Mouse (Mus musculus) cerebellum, postnatal 14 days (tissue): Measurements from ENCODE around the gene Trim15.
"Not testable (repeated sequence)": the region's sequence is repeated elsewhere in the genome, so short reads cannot be mapped to it uniquely, and the experiment has no call there.

ENCODE experiments used
- DNase-seq, 2 experiments: peaks; one replicate each; pipeline ENCODE4 v3.0.0; 2021; ENCODE audit warnings: mixed read lengths in 2 of 2

The Trim15 gene

DNA sequence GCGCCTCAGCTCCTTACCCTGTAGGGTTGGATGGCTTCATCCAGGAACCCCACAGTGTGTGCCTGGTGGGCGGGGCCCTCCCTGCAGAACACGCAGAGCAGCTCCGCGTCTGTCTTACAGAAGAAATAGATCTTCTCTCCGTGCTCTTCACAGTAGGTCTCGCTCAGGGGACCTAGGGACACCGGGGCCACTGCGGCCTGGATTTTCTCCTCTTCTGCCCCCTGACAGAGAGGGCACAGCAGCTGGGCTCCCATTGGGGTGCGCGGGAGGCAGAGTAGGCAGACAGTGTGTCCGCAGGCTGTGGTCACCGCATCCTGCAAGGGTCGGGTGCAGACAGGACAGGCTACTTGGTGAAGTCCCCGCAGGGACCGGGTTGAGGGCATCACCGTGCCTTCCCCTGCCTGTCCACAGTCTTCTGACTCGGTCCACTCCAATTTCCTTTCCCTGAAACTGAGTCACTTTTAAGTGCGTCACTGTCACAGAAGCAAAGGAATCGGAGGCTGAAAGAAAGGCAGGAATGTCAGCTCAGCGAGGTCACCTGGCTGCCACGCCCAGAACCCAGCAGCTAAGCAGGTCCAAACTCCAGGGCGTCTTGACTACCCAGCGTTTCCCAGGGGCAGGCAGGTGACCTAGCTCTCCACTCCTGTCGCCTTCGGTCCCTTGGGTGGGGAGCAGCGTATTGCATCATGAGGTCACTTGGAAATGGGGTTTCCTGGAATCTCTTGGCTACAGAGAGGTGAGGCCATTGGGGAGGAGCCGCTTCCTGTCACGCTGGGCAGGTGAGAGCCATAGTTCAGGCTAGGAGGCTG is at the start of gene Trim15:
TSS of gene Trim15 (minus strand) at position 492 of the 809 bp plus-strand sequence.
- no peak for DNase-seq

DNA sequence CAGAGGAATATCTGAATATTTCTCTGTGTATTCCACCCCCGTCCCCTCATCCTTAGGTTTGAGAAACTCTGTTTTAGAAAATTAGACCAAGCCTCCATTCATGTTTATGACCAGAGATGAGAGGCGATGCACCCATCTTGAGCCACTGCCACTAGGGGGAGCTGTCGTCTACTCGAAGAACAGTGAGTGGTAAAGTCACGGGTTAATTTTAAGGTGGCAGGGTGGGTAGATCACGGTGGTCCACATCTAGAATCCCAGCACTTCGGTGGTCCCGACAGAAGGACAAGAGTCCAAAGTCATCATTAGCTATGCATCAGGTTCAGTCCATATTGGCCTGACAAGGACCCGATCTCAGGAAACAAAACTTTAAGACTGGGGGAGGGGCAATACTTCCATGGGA is 48.1 kb upstream of the Trim15 start:
- DNase-seq = peak; percentile 77 to 88

DNA sequence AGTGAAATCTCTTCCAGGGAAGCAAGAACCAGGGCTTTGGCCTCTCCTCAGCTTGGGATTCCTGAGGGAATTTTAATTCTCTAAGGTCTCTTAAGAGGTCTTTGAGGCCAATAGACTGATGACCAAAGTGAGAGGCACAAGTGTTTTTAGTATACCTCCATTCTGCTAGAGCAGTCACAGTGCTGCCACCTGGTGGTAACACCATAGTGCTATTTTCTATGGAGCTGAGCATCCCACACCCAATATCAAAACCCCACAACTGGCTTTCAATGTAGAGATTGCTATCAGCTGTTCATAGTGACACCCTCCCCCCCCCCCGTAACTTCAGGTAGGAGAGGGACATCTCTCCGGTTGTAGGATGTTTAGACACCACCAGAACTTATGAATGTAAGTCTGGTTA is 47.1 kb upstream of the Trim15 start:
- DNase-seq = peak; percentile 87 to 93

GRCm38 (mm10) chr17:36912031-36912430 is 45.0 kb upstream of the Trim15 start:
- no peak for DNase-seq

DNA sequence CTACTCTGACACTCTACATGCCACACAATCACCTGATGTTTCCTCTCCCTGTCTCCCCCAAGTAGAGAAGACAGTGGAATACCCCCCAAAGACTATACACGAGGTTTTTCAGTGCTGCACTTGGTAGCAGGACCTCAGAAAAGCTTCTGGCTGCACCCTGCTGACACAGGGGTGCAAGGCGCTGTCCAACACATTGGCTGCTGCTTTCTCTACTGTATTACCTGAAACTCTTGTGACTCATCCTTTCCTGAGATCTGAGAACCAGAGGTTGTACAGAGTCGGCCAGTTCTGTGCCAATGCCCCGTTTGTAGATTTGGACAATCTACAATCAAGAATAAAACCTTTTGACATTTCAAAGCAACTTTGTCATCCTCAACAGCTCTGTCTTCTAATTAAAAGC is 42.8 kb upstream of the Trim15 start:
- no peak for DNase-seq

- no peak for DNase-seq
Measured at GRCm38 (mm10) chr17:36908235-36908634, 41.2 kb upstream of the Trim15 start.

- DNase-seq = no peak
Measured at GRCm38 (mm10) chr17:36903651-36904050, 36.6 kb upstream of the Trim15 start.

DNA sequence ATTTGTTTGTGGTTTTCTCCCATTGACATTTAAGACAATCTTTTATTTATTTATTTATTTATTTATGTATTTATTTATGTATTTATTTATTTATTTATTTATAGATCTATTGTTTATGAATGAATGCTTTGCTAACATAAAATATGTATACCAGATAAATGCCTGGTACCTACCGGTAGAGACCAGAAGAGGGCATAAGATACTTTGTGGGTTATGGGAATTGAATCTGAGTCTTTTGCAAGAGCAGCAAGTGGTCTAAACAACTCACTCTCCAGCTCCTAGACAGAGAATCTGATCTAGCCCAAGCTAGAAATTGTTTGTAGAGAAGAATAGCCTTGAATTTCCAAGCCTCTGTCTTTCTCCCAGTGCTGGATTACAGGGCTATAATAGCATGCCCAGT is 33.7 kb upstream of the Trim15 start:
- no peak for DNase-seq

GRCm38 (mm10) chr17:36900001-36900400 is 33.0 kb upstream of the Trim15 start:
- DNase-seq = no peak

DNA sequence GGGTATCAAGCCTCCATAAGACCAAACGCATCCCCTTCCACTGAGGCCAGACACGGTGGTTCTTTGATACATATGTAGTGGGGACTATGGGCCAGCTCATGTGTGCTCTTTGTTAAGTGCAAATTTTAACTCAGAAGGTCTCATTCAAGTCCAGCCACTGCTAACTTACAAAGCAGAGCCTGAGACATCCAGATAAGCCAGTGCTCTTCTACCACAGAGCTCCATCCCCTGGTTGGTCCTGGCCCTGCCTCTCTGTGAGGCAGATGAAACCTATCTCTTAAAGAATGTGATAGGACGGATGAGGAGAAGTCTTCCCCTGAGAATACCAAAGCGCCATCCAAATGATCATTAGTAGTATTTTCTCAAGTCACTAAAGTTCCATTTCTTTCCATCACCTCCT is 32.4 kb upstream of the Trim15 start:
- DNase-seq = no peak

GRCm38 (mm10) chr17:36897552-36898205 is 30.7 kb upstream of the Trim15 start, which contains the start of gene Trim31:
Gene Trim31, plus strand, starts transcription at chr17:36898118.
- DNase-seq = no peak

GRCm38 (mm10) chr17:36897065-36897464 is 30.1 kb upstream of the Trim15 start:
- DNase-seq = no peak

DNA sequence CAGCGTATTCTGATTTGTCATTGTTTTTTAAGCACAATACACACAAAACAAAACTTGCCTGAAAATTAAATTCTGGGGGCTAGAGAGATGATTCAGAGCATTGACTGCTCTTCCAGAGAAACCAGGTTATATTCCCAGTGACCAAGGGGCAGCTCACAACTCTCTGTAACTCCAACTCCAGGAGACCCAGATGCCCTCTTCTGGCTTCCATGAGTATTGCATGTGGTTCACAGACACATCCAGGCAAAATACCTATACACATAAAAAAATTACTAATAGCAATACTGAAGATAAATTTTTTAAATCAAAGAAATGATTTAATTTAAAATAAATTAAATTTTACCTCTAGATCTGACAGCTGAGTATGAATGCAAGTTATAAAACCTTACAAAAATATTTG is 29.6 kb upstream of the Trim15 start:
- peak; percentile 58 to 72 for DNase-seq

DNA sequence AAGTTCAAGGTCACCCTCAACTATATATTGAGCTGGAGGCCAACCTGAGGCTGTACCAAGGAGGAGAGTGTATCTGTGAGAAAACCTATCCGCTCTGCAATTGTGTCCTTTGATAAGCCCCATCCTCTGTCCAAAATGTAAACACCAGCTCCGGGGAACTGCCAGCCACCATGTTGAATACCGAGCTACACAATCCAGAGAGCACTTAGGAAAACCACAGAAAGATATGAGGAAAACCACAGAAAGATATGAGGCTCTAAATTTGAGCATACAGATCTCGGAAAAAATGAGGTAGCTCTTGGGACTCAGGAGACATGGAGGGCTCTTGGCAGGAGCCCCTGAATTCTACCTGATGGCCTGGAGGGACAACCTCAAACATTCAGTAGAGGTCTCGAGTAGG is 26.4 kb upstream of the Trim15 start:
- no peak for DNase-seq

DNA sequence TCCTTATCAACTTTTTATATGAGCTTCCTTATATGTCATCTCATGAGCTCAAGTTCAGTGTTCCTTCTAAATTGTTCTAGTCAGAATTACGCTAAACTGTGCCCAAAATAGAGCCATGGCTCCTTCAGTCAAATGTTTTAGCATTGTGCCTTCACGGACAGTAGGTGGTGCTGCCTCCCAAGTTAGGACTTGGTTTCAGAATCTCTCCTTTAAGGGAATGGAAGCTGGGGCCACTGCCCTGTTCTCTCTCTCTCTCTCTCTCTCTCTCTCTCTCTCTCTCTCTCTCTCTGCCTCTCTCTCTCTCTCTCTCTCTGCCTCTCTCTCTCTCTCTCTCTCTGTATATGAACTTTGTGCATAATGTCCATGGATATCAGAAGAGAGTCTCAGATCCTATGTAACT is 25.4 kb upstream of the Trim15 start:
- peak; percentile 56 to 62 for DNase-seq

GRCm38 (mm10) chr17:36891496-36891895 is 24.5 kb upstream of the Trim15 start:
- not testable (repeated sequence) for DNase-seq

GRCm38 (mm10) chr17:36890073-36890903 is 23.3 kb upstream of the Trim15 start, which contains the start of gene Trim40:
Gene Trim40, minus strand, starts transcription at chr17:36890123.
- DNase-seq = no peak

DNA sequence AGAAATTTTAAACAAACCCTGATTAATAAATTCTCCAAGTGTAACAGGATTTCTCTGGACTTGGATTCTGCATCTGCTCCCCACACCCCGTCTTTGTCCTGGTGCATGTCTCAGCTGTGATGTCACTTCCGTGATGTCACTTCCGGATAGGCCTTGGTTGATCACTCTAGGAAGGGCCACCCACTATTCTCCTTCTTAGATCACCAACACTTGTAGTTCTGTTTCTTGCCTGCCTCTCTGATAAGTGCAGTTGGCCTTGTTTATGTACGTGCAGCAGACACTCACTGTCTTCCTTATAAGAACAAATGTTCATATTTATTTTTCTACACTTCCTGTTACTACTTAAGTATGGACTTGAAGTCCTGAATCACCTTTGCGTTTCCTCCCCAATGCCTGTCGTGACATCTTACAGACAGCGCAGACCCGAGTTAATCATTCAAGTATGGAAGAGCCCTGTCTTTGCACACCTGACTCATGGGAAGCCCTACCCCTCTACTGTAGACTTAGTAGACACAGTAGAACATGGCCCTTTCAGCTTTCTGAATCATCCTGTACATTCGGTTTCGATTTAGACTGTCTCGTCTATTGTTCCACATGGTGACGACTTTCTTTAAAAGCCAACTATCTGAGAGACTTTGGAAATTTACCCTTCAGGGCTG is 18.3 kb upstream of the Trim15 start:
- no peak for DNase-seq

DNA sequence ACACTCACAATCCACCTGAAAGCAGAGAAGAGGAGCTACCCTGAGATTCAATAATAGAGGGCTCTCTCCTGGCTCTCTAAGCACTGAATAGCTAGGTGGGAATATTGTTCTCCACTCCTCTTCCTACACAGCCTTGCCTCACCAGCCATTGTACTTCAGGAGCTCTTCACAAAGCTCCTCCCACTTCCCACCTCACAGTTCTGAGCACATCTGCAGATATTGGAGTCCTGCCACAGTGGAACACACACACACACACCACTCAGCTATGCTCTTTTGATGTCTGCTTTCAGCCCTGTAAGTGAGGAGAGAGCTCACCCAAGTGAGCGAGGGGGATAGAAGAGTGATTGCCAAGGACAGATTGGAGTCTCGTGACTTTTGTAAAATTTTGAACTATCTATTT is 16.3 kb upstream of the Trim15 start:
- no peak for DNase-seq

DNA sequence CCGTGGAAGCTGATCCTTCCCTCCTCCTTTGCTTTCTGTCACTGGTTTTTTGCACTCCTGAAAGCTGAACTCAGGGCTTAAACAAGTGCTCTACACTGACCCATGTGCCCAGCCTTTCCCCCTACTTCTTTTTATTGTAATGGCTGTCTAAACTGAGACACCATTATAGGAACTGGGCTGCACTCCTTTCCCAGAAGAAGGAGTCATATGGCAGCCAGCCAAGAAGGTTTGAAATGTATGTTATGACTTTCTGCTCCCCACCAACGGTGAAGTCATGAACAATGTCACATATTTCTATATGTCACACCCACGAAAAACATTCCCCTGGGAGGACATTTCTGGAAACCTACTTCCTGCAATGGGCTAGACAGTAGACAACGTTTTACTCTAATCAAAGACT is 7.6 kb upstream of the Trim15 start:
- DNase-seq = no peak

DNA sequence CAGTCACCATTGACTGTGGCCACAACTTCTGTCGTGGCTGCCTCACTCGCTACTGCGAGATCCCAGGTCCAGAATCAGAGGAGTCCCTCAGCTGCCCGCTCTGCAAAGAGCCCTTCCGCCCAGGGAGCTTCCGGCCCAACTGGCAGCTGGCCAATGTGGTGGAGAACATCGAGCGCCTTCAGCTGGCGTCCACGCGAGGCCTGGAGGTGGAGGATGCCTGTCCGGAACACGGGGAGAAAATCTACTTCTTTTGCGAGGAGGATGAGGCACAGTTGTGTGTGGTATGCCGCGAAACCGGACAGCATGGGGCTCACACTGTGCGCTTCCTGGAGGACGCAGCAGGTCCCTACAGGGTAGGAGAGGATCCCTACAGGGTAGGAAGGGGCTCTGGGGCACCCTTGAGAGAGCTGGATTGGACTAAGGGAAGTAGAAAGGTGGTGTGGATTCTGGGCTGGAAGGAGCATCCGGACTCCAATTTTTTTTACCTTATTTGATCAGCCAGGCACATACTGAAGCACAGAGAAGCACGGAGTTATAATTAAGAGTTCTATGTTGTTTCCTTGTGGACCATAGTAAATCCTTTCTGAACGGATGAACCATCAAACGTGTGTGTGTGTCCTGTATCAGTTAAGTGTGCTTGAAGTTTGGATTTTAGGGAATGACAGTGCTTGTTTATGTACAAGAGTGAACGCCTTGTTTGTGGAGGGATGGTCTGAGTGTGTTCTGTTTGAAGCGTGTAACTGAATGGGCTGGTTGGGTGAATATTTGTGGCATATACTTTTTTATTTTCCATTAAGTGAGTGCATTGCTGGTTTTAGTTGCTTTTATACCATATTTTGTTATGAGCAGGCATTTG is 3.2 kb upstream of the Trim15 start:
- peak; percentile 36 to 58 for DNase-seq
